Mouse (Mus musculus): ENCODE results near the gene Golga3. TPM values are rescaled to one million over a fixed set of nuclear protein-coding genes. Genes with fewer than 3 reads are reported as not detected.

Gene Golga3
- polyA plus RNA-seq, 1 experiment from 2014 or later = 13.7 TPM

GRCm38 (mm10) chr5:110225056-110225455 lies 48.6 kb downstream of the Golga3 start:
- Histone ChIP-seq H3K27ac (ENCODE audit: low read length) (no peak overlapping the region), H3K9ac (ENCODE audit: low read depth, low read length) (no peak overlapping the region), H3K4me3 (ENCODE audit: low read length) (no peak overlapping the region), H3K4me2 (ENCODE audit: low read depth, low read length) (no peak overlapping the region), H3K27me3 (replicated peaks; ENCODE audit: control insufficient read depth, insufficient read depth, low read length) (no peaks in the 10 kb centered on the region), H3K36me3 (ENCODE audit: control insufficient read depth, insufficient read depth, low read length) (peaks cover 4% of the 10 kb centered on the region; the same call in 1 of the 2 replicates), H3K4me1 (ENCODE audit: control insufficient read depth, insufficient read depth, low read length) (peaks cover under 1% of the 10 kb centered on the region; the same call in 1 of the 2 replicates), H3K9me3 (ENCODE audit: control insufficient read depth, low read length) (no peaks in the 10 kb centered on the region)
- 84% methylated on average over 3 of the region's 3 CpGs for WGBS
- ATAC-seq = no peak

GRCm38 (mm10) chr5:110227336-110227883 lies 50.9 kb downstream of the Golga3 start:
- Histone ChIP-seq H3K27ac (ENCODE audit: low read length) (no peak overlapping the region), H3K9me3 (ENCODE audit: control insufficient read depth, low read length) (no peaks in the 10 kb centered on the region), H3K36me3 (ENCODE audit: control insufficient read depth, insufficient read depth, low read length) (peaks cover 4% of the 10 kb centered on the region; the same call in 1 of the 2 replicates), H3K4me2 (ENCODE audit: low read depth, low read length) (no peak overlapping the region), H3K27me3 (replicated peaks; ENCODE audit: control insufficient read depth, insufficient read depth, low read length) (no peaks in the 10 kb centered on the region), H3K9ac (ENCODE audit: low read depth, low read length) (no peak overlapping the region), H3K4me1 (ENCODE audit: control insufficient read depth, insufficient read depth, low read length) (peaks cover 10% of the 10 kb centered on the region), H3K4me3 (ENCODE audit: low read length) (no peak overlapping the region)
- no peak for ATAC-seq
- 53% methylated on average over 1 of the region's 1 CpGs for WGBS

GRCm38 (mm10) chr5:110230401-110230779 lies 53.9 kb downstream of the Golga3 start:
- Histone ChIP-seq H3K4me3 (ENCODE audit: low read length) (peak overlapping the region; percentile 97), H3K4me2 (ENCODE audit: low read depth, low read length) (peak overlapping the region; percentile 67), H3K27ac (ENCODE audit: low read length) (peak overlapping the region; percentile 97), H3K36me3 (ENCODE audit: control insufficient read depth, insufficient read depth, low read length) (no peaks in the 10 kb centered on the region), H3K9me3 (ENCODE audit: control insufficient read depth, low read length) (no peaks in the 10 kb centered on the region), H3K4me1 (ENCODE audit: control insufficient read depth, insufficient read depth, low read length) (peaks cover 11% of the 10 kb centered on the region), H3K9ac (ENCODE audit: low read depth, low read length) (peak overlapping the region; percentile 98), H3K27me3 (replicated peaks; ENCODE audit: control insufficient read depth, insufficient read depth, low read length) (no peaks in the 10 kb centered on the region)
- 5% methylated on average over 8 of the region's 8 CpGs for WGBS
- no peak for ATAC-seq

- H3K36me3 ChIP-seq (ENCODE audit: control insufficient read depth, insufficient read depth, low read length) = no peaks in the 10 kb centered on the region
- peaks cover 11% of the 10 kb centered on the region for H3K4me1 ChIP-seq (ENCODE audit: control insufficient read depth, insufficient read depth, low read length)
- H3K9ac ChIP-seq (ENCODE audit: low read depth, low read length) = peak within 1 kb of the TSS; percentile 98
- H3K4me2 ChIP-seq (ENCODE audit: low read depth, low read length) = peak within 1 kb of the TSS; percentile 67
- H3K27me3 ChIP-seq (replicated peaks; ENCODE audit: control insufficient read depth, insufficient read depth, low read length) = no peaks in the 10 kb centered on the region
- WGBS = under 1% methylated on average over 77 of the region's 81 CpGs
- no peaks in the 10 kb centered on the region for H3K9me3 ChIP-seq (ENCODE audit: control insufficient read depth, low read length)
- peak within 1 kb of the TSS; percentile 97 for H3K4me3 ChIP-seq (ENCODE audit: low read length)
- H3K27ac ChIP-seq (ENCODE audit: low read length) = peak within 1 kb of the TSS; percentile 97
- peak; percentile 98 for ATAC-seq
Measured at GRCm38 (mm10) chr5:110230780-110231461, 54.4 kb downstream of the Golga3 start, which contains the start of gene Ankle2. Gene Ankle2 (plus strand): TSS chr5:110231004.

GRCm38 (mm10) chr5:110231638-110232037 lies 55.1 kb downstream of the Golga3 start:
- no peak for ATAC-seq
- 37% methylated on average over 13 of the region's 13 CpGs for WGBS
- H3K36me3 ChIP-seq (ENCODE audit: control insufficient read depth, insufficient read depth, low read length) = peaks cover 5% of the 10 kb centered on the region; the same call in 1 of the 2 replicates
- no peak overlapping the region for H3K27ac ChIP-seq (ENCODE audit: low read length)
- H3K9me3 ChIP-seq (ENCODE audit: control insufficient read depth, low read length) = no peaks in the 10 kb centered on the region
- H3K27me3 ChIP-seq (replicated peaks; ENCODE audit: control insufficient read depth, insufficient read depth, low read length) = no peaks in the 10 kb centered on the region
- H3K9ac ChIP-seq (ENCODE audit: low read depth, low read length) = peak overlapping the region; percentile 98
- peaks cover 11% of the 10 kb centered on the region for H3K4me1 ChIP-seq (ENCODE audit: control insufficient read depth, insufficient read depth, low read length)
- peak overlapping the region; percentile 67 for H3K4me2 ChIP-seq (ENCODE audit: low read depth, low read length)
- H3K4me3 ChIP-seq (ENCODE audit: low read length) = peak overlapping the region; percentile 97

- Histone ChIP-seq H3K9ac (ENCODE audit: low read depth, low read length) (no peak overlapping the region), H3K4me1 (ENCODE audit: control insufficient read depth, insufficient read depth, low read length) (peaks cover 11% of the 10 kb centered on the region)
- WGBS = 86% methylated on average over 6 of the region's 6 CpGs
Measured at GRCm38 (mm10) chr5:110232346-110232745, 55.8 kb downstream of the Golga3 start.

GRCm38 (mm10) chr5:110244091-110244490 lies 67.6 kb downstream of the Golga3 start:
- Histone ChIP-seq H3K27ac (ENCODE audit: low read length) (no peak overlapping the region), H3K4me2 (ENCODE audit: low read depth, low read length) (no peak overlapping the region), H3K9me3 (ENCODE audit: control insufficient read depth, low read length) (no peaks in the 10 kb centered on the region), H3K27me3 (replicated peaks; ENCODE audit: control insufficient read depth, insufficient read depth, low read length) (no peaks in the 10 kb centered on the region), H3K4me1 (ENCODE audit: control insufficient read depth, insufficient read depth, low read length) (no peaks in the 10 kb centered on the region), H3K4me3 (ENCODE audit: low read length) (no peak overlapping the region), H3K9ac (ENCODE audit: low read depth, low read length) (no peak overlapping the region), H3K36me3 (ENCODE audit: control insufficient read depth, insufficient read depth, low read length) (peaks cover 27% of the 10 kb centered on the region; the same call in 1 of the 2 replicates)
- ATAC-seq = no peak
- 81% methylated on average over 2 of the region's 2 CpGs for WGBS

More at GRCm38 (mm10) chr5:110232346-110232745, 55.8 kb downstream of the Golga3 start:
- Histone ChIP-seq H3K36me3 (ENCODE audit: control insufficient read depth, insufficient read depth, low read length) (peaks cover 8% of the 10 kb centered on the region; the same call in 1 of the 2 replicates), H3K4me3 (ENCODE audit: low read length) (no peak overlapping the region; the same call in 1 of the 2 replicates), H3K27ac (ENCODE audit: low read length) (no peak overlapping the region), H3K9me3 (ENCODE audit: control insufficient read depth, low read length) (no peaks in the 10 kb centered on the region), H3K4me2 (ENCODE audit: low read depth, low read length) (no peak overlapping the region), H3K27me3 (replicated peaks; ENCODE audit: control insufficient read depth, insufficient read depth, low read length) (no peaks in the 10 kb centered on the region)
- ATAC-seq = no peak

- Histone ChIP-seq H3K4me1 (ENCODE audit: control insufficient read depth, insufficient read depth, low read length) (peaks cover 5% of the 10 kb centered on the region), H3K9ac (ENCODE audit: low read depth, low read length) (no peak overlapping the region), H3K36me3 (ENCODE audit: control insufficient read depth, insufficient read depth, low read length) (peaks cover 10% of the 10 kb centered on the region), H3K9me3 (ENCODE audit: control insufficient read depth, low read length) (no peaks in the 10 kb centered on the region), H3K4me3 (ENCODE audit: low read length) (no peak overlapping the region), H3K4me2 (ENCODE audit: low read depth, low read length) (no peak overlapping the region), H3K27me3 (replicated peaks; ENCODE audit: control insufficient read depth, insufficient read depth, low read length) (no peaks in the 10 kb centered on the region), H3K27ac (ENCODE audit: low read length) (no peak overlapping the region)
- WGBS = 78% methylated on average over 4 of the region's 4 CpGs
- no peak for ATAC-seq
Measured at GRCm38 (mm10) chr5:110266941-110267340, 90.4 kb downstream of the Golga3 start.

GRCm38 (mm10) chr5:110269141-110270101 lies 92.9 kb downstream of the Golga3 start, which contains the start of gene Pgam5:
Gene Pgam5 (minus strand): TSS chr5:110269913.
- under 1% methylated on average over 65 of the region's 66 CpGs for WGBS
- peak; percentile 90 for ATAC-seq
- H3K9ac ChIP-seq (ENCODE audit: low read depth, low read length) = peak within 1 kb of the TSS; percentile 87
- peaks cover 10% of the 10 kb centered on the region for H3K36me3 ChIP-seq (ENCODE audit: control insufficient read depth, insufficient read depth, low read length)
- H3K4me2 ChIP-seq (ENCODE audit: low read depth, low read length) = peak within 1 kb of the TSS; percentile 83
- no peaks in the 10 kb centered on the region for H3K9me3 ChIP-seq (ENCODE audit: control insufficient read depth, low read length)
- H3K4me3 ChIP-seq (ENCODE audit: low read length) = peak within 1 kb of the TSS; percentile 85
- peaks cover 5% of the 10 kb centered on the region for H3K4me1 ChIP-seq (ENCODE audit: control insufficient read depth, insufficient read depth, low read length)
- H3K27me3 ChIP-seq (replicated peaks; ENCODE audit: control insufficient read depth, insufficient read depth, low read length) = no peaks in the 10 kb centered on the region
- peak within 1 kb of the TSS; percentile 45; the same call in 1 of the 2 replicates for H3K27ac ChIP-seq (ENCODE audit: low read length)
